ENCODE assay signal across 13 mouse cellular contexts in the genomic region with DNA sequence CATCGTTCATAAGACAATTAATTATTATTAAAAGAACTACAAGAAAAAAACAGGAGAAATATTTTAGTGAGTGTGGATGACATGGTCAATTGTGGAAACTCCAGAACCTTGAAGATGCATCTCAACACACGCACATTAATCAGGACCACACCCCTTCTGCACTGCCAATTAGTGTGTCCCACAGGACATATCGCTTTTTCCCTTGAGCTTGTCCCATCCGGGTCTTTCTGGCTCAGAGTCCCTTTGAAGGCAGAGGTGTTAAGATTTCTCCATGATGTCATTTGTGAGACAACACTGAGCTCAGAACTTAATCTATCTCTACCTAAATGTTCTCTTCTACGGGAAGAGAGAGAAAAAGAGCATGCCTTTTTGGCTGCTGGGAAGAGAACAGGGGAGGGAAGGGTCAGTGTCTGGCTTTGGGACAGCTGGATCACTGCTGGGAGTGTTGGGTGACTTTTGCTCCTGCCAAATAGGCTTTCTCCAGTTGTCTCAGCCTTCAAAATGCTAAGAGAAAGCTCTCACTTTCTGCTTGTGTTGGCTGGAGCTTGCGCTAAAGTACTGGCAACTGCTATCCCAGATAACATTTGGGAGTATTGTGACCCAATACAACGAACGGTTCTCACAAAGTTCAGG.
DNase-seq lines count a peak whose midpoint lies in the region; ATAC-seq and TF ChIP-seq lines count a peak whose summit lies in the region.
"Had no signal": no experiment of that assay in that cellular context is flagged by ENCODE, and none has a peak within 500 bp of the region (broad histone marks: within the 10 kb centered on the region; RNA-seq: fewer than 3 reads in every experiment).

No protein-coding gene starts in this region.

- TF ChIP-seq EP300 in stomach, postnatal 0 days (optimal IDR thresholded peaks at IDR 0.05): no peak

- ATAC-seq in stomach, postnatal 0 days (ENCODE audit: low FRiP score, low TSS enrichment): 0 out of 2 replicates have a peak, but pooled peaks have one; percentile 29
- ATAC-seq: forebrain, postnatal 0 days had no signal

- H3K27me3 ChIP-seq in stomach, postnatal 0 days (ENCODE audit: control insufficient read depth, insufficient read depth, low read length): no peaks in the 10 kb centered on the region
- H3K27me3 ChIP-seq: embryonic facial prominence, embryonic 13.5 days; hindbrain, embryonic 13.5 days had no signal

- DNase-seq in adrenal gland, postnatal 36 days: peak; percentile 7 to 21
- DNase-seq in adrenal gland, adult 18-20 months (ENCODE audit: low spot score in 2 of 2): no peak
- peak; percentile 14 for DNase-seq in ovary, postnatal 14 days (ENCODE audit: low spot score)
- no peak for DNase-seq in ovary, adult 18-20 months (ENCODE audit: low spot score)
- DNase-seq in heart, postnatal 36 days: peak; percentile 45 to 48
- no peak for DNase-seq in stomach, postnatal 0 days (ENCODE audit: low spot score)
- no peak for DNase-seq in natural killer cell, adult 2 months (ENCODE audit: low spot score in 2 of 2)
- DNase-seq in yolk sac, embryonic 10.5 days (ENCODE audit: low spot score): no peak
- DNase-seq: forebrain, postnatal 0 days; thymus, adult 2 months had no signal

- H3K4me1 ChIP-seq in stomach, postnatal 0 days (replicated peaks; ENCODE audit: control insufficient read depth, insufficient read depth): no peaks in the 10 kb centered on the region
- H3K4me1 ChIP-seq: embryonic facial prominence, embryonic 13.5 days; hindbrain, embryonic 13.5 days had no signal

- H3K36me3 ChIP-seq in stomach, postnatal 0 days (ENCODE audit: control insufficient read depth, insufficient read depth, low read length): no peaks in the 10 kb centered on the region
- H3K36me3 ChIP-seq: embryonic facial prominence, embryonic 13.5 days; hindbrain, embryonic 13.5 days had no signal

- H3K9ac ChIP-seq in stomach, postnatal 0 days (ENCODE audit: low read length): no peak overlapping the region
- H3K9ac ChIP-seq: embryonic facial prominence, embryonic 13.5 days; forebrain, postnatal 0 days; hindbrain, embryonic 13.5 days had no signal

- H3K4me2 ChIP-seq in stomach, postnatal 0 days (replicated peaks; ENCODE audit: low read depth): no peak overlapping the region
- H3K4me2 ChIP-seq: embryonic facial prominence, embryonic 13.5 days; hindbrain, embryonic 13.5 days; midbrain, embryonic 11.5 days had no signal

- WGBS in stomach, postnatal 0 days: 56% methylated on average over 8 of the region's 8 CpGs

- no peak overlapping the region for H3K4me3 ChIP-seq in stomach, postnatal 0 days (ENCODE audit: low read depth, low read length)
- H3K4me3 ChIP-seq: embryonic facial prominence, embryonic 13.5 days; hindbrain, embryonic 13.5 days had no signal

- H3K27ac ChIP-seq in stomach, postnatal 0 days (replicated peaks): no peak overlapping the region
- H3K27ac ChIP-seq: embryonic facial prominence, embryonic 13.5 days; hindbrain, embryonic 13.5 days had no signal

- intact Hi-C loops in heart, postnatal 36 days (cut with DNase I): loop anchor here (5.0 kb wide), 1 partner anchor 161 kb away; a partner anchor contains a TSS

- TF ChIP-seq CTCF in stomach, postnatal 0 days (IDR thresholded peaks at IDR 0.05; ENCODE audit: low read depth): no peak

- H3K9me3 ChIP-seq in stomach, postnatal 0 days (ENCODE audit: control insufficient read depth, low read length): no peaks in the 10 kb centered on the region
- H3K9me3 ChIP-seq: embryonic facial prominence, embryonic 13.5 days; hindbrain, embryonic 13.5 days had no signal

Comparison
In these comparisons a context has a peak if more than half of its experiments do, and no peak if none do; other contexts are left out.
1. DNase-seq: peak in adrenal gland, postnatal 36 days (2 of 2), ovary, postnatal 14 days (single experiment) and heart, postnatal 36 days (2 of 2); none in adrenal gland, adult 18-20 months (0 of 2), ovary, adult 18-20 months (single experiment), stomach, postnatal 0 days (single experiment), natural killer cell, adult 2 months (0 of 2) and yolk sac, embryonic 10.5 days (single experiment).